Mouse (Mus musculus) bone marrow, adult 2 months (tissue): ENCODE results near the gene Vmn1r67.

Experiments used
- CTCF ChIP-seq: fragments of 200-500 bp; IDR thresholded peaks from 2 replicates; pipeline ENCODE4 v1.5.1; 2011; ENCODE audit warnings: low read length, control low read depth; ENCODE audit not compliant: control insufficient read depth, insufficient read depth
- POLR2A ChIP-seq: fragments of 200-500 bp; IDR thresholded peaks from 2 replicates; pipeline ENCODE4 v1.6.1; 2011; ENCODE audit warnings: low read depth, mild to moderate bottlenecking, control low read depth, low read length, borderline replicate concordance; ENCODE audit not compliant: control insufficient read depth

DNA sequence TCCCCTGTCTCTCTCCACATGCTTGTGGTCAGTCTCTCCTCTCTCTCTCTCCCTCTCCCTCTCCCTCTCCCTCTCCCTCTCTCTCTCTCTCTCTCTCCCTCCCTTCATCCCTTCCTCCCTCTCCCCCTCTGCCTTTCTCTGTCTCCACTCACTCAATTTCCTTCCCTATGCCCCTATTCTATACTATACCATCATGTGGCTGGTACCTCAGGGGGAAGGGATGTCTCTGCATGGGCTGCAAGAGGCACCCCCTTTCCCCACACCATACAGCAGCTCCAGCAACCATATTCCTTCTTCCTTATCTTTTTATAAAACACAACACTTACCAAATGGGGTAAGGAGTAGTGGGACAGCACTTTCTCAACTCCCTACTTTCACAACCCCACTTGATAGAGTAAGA lies 36.7 kb downstream of the Vmn1r67 start:
- no peak for TF ChIP-seq POLR2A
- no peak for TF ChIP-seq CTCF
